Mouse (Mus musculus) kidney, adult 2 months (tissue): ENCODE measurements around the gene Mns1.

Experiments used
- CTCF ChIP-seq: fragments of 200-500 bp; conservative IDR thresholded peaks from 2 replicates; pipeline ENCODE4 v1.5.1; 2011; ENCODE audit warnings: low read depth, mild to moderate bottlenecking, control low read depth, low read length, moderate library complexity, mixed read lengths; ENCODE audit not compliant: insufficient read depth, insufficient read length
- POLR2A ChIP-seq: fragments of 200-500 bp; IDR thresholded peaks from one replicate; pipeline ENCODE4 v1.6.1; 2011; ENCODE audit warnings: low read depth, low read length, control low read depth

DNA sequence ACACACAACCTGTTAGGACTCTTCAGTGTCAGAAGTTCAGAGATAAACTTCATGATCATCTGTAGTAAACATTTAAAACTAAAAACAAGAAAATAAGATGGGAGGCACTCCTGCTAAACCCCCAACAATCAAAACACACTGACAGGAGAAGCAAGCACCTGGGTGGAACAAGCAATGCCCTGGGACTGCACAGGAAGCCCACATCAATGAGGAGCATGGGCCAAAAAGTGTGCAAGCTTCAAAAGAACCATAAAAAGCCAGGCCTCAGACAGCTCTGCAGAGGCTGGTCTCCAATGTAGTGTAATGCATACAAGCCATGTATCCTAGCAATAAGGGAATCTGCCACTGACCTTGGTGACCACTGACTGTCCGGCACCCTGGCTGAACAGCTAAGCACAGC is 41.5 kb downstream of the Mns1 start:
- TF ChIP-seq CTCF (no peak), POLR2A (no peak)
